Mouse (Mus musculus): ENCODE results near the gene L2hgdh. TPM values are rescaled to one million over a fixed set of nuclear protein-coding genes. Genes with fewer than 3 reads are reported as not detected.
A peak's percentile ranks its signal among the peaks of the same experiment; 100 is the strongest.

L2hgdh gene
- polyA plus RNA-seq, 1 experiment from 2014 or later, result 9.7 TPM

- 0 out of 2 replicates have a peak overlapping the region, but pooled peaks have one; percentile 15 for H3K27ac ChIP-seq
- peak; percentile 91 for ATAC-seq
- H3K9me3 ChIP-seq, result no peaks in the 10 kb centered on the region
- H3K36me3 ChIP-seq, result no peaks in the 10 kb centered on the region
- WGBS, result 16% methylated on average over 22 of the region's 22 CpGs
- peak overlapping the region; percentile 11; the same call in 1 of the 2 replicates for H3K4me3 ChIP-seq (replicated peaks)
- 0 out of 2 replicates have a peak, but pooled peaks cover 3% of the 10 kb centered on the region for H3K27me3 ChIP-seq
- H3K4me1 ChIP-seq (replicated peaks), result peaks cover 16% of the 10 kb centered on the region
- peak overlapping the region; percentile 47 for H3K4me2 ChIP-seq (replicated peaks)
- H3K9ac ChIP-seq (replicated peaks), result peak overlapping the region; percentile 52; the same call in 1 of the 2 replicates
Observed at GRCm38 (mm10) chr12:69757418-69758141, 32.9 kb upstream of the L2hgdh start.

GRCm38 (mm10) chr12:69756015-69756414 lies 31.3 kb upstream of the L2hgdh start:
- H3K4me1 ChIP-seq (replicated peaks), result peaks cover 16% of the 10 kb centered on the region
- no peaks in the 10 kb centered on the region for H3K9me3 ChIP-seq
- H3K36me3 ChIP-seq, result no peaks in the 10 kb centered on the region
- no peak overlapping the region for H3K4me2 ChIP-seq (replicated peaks)
- ATAC-seq, result no peak
- no peak overlapping the region for H3K9ac ChIP-seq (replicated peaks)
- 0 out of 2 replicates have a peak, but pooled peaks cover 3% of the 10 kb centered on the region for H3K27me3 ChIP-seq
- H3K27ac ChIP-seq, result no peak overlapping the region
- WGBS, result 75% methylated on average over 5 of the region's 5 CpGs
- no peak overlapping the region for H3K4me3 ChIP-seq (replicated peaks)

- Histone ChIP-seq H3K4me2 (replicated peaks) (no peak overlapping the region), H3K4me1 (replicated peaks) (peaks cover 15% of the 10 kb centered on the region), H3K9me3 (no peaks in the 10 kb centered on the region), H3K9ac (replicated peaks) (no peak overlapping the region), H3K27ac (no peak overlapping the region), H3K36me3 (no peaks in the 10 kb centered on the region), H3K4me3 (replicated peaks) (no peak overlapping the region), H3K27me3 (0 out of 2 replicates have a peak, but pooled peaks cover 3% of the 10 kb centered on the region)
- whole genome bisulfite sequencing, result 89% methylated on average over 5 of the region's 5 CpGs
- ATAC-seq, result no peak
Observed at GRCm38 (mm10) chr12:69753936-69754335, 29.3 kb upstream of the L2hgdh start.

GRCm38 (mm10) chr12:69751864-69752341 lies 27.2 kb upstream of the L2hgdh start:
- ATAC-seq, result no peak
- Histone ChIP-seq H3K9ac (replicated peaks) (no peak overlapping the region), H3K4me3 (replicated peaks) (no peak overlapping the region), H3K27me3 (0 out of 2 replicates have a peak, but pooled peaks cover 3% of the 10 kb centered on the region), H3K4me2 (replicated peaks) (no peak overlapping the region), H3K9me3 (no peaks in the 10 kb centered on the region), H3K36me3 (no peaks in the 10 kb centered on the region), H3K27ac (no peak overlapping the region), H3K4me1 (replicated peaks) (no peaks in the 10 kb centered on the region)
- 45% methylated on average over 10 of the region's 10 CpGs for WGBS

- Histone ChIP-seq H3K4me3 (replicated peaks) (no peak overlapping the region), H3K27ac (no peak overlapping the region), H3K27me3 (no peaks in the 10 kb centered on the region), H3K36me3 (0 out of 2 replicates have a peak, but pooled peaks cover 3% of the 10 kb centered on the region), H3K9me3 (no peaks in the 10 kb centered on the region), H3K9ac (replicated peaks) (no peak overlapping the region), H3K4me2 (replicated peaks) (no peak overlapping the region), H3K4me1 (replicated peaks) (no peaks in the 10 kb centered on the region)
- ATAC-seq, result no peak
- 90% methylated on average over 5 of the region's 5 CpGs for WGBS
Observed at GRCm38 (mm10) chr12:69744138-69744537, 19.5 kb upstream of the L2hgdh start.

- H3K4me3 ChIP-seq (replicated peaks), result no peak overlapping the region
- ATAC-seq, result no peak
Observed at GRCm38 (mm10) chr12:69741965-69742364, 17.3 kb upstream of the L2hgdh start.

GRCm38 (mm10) chr12:69733923-69734322 lies 9.2 kb upstream of the L2hgdh start:
- H3K27me3 ChIP-seq, result no peaks in the 10 kb centered on the region
- H3K9me3 ChIP-seq, result no peaks in the 10 kb centered on the region
- no peak overlapping the region for H3K9ac ChIP-seq (replicated peaks)
- no peak overlapping the region for H3K4me3 ChIP-seq (replicated peaks)
- no peak overlapping the region for H3K27ac ChIP-seq
- H3K4me1 ChIP-seq (replicated peaks), result no peaks in the 10 kb centered on the region
- WGBS, result 88% methylated on average over 3 of the region's 3 CpGs
- no peak overlapping the region for H3K4me2 ChIP-seq (replicated peaks)
- no peak for ATAC-seq
- H3K36me3 ChIP-seq, result no peaks in the 10 kb centered on the region

More at GRCm38 (mm10) chr12:69741965-69742364, 17.3 kb upstream of the L2hgdh start:
- no peaks in the 10 kb centered on the region for H3K9me3 ChIP-seq
- no peak overlapping the region for H3K27ac ChIP-seq
- 0 out of 2 replicates have a peak, but pooled peaks cover 3% of the 10 kb centered on the region for H3K36me3 ChIP-seq
- H3K4me1 ChIP-seq (replicated peaks), result no peaks in the 10 kb centered on the region
- WGBS, result 87% methylated on average over 5 of the region's 5 CpGs
- H3K27me3 ChIP-seq, result no peaks in the 10 kb centered on the region
- no peak overlapping the region for H3K9ac ChIP-seq (replicated peaks)
- no peak overlapping the region for H3K4me2 ChIP-seq (replicated peaks)

- 0 out of 2 replicates have a peak, but pooled peaks have one; percentile 30 for ATAC-seq
- Histone ChIP-seq H3K9me3 (no peaks in the 10 kb centered on the region), H3K4me3 (replicated peaks) (no peak overlapping the region), H3K27me3 (no peaks in the 10 kb centered on the region), H3K9ac (replicated peaks) (no peak overlapping the region), H3K27ac (no peak overlapping the region), H3K4me2 (replicated peaks) (no peak overlapping the region), H3K4me1 (replicated peaks) (no peaks in the 10 kb centered on the region), H3K36me3 (no peaks in the 10 kb centered on the region)
- 16% methylated on average over 2 of the region's 2 CpGs for WGBS
Observed at GRCm38 (mm10) chr12:69733518-69733917, 8.8 kb upstream of the L2hgdh start.

GRCm38 (mm10) chr12:69732221-69732620 lies 7.5 kb upstream of the L2hgdh start:
- ATAC-seq, result no peak
- Histone ChIP-seq H3K27me3 (no peaks in the 10 kb centered on the region), H3K4me2 (replicated peaks) (no peak overlapping the region), H3K4me1 (replicated peaks) (no peaks in the 10 kb centered on the region), H3K4me3 (replicated peaks) (no peak overlapping the region), H3K36me3 (no peaks in the 10 kb centered on the region), H3K9ac (replicated peaks) (no peak overlapping the region), H3K27ac (no peak overlapping the region), H3K9me3 (no peaks in the 10 kb centered on the region)
- 38% methylated on average over 5 of the region's 5 CpGs for WGBS

GRCm38 (mm10) chr12:69730306-69730705 lies 5.6 kb upstream of the L2hgdh start:
- Histone ChIP-seq H3K4me3 (replicated peaks) (no peak overlapping the region), H3K4me2 (replicated peaks) (no peak overlapping the region), H3K9ac (replicated peaks) (no peak overlapping the region), H3K27me3 (no peaks in the 10 kb centered on the region), H3K9me3 (no peaks in the 10 kb centered on the region), H3K4me1 (replicated peaks) (peaks cover 4% of the 10 kb centered on the region; the same call in 1 of the 2 replicates), H3K36me3 (no peaks in the 10 kb centered on the region), H3K27ac (no peak overlapping the region)
- no peak for ATAC-seq
- WGBS, result 84% methylated on average over 1 of the region's 1 CpGs

- 93% methylated on average over 1 of the region's 1 CpGs for WGBS
- no peak for ATAC-seq
- H3K9ac ChIP-seq (replicated peaks), result no peak overlapping the region
- no peaks in the 10 kb centered on the region for H3K27me3 ChIP-seq
- no peak overlapping the region for H3K27ac ChIP-seq
- no peak overlapping the region for H3K4me3 ChIP-seq (replicated peaks)
- H3K4me1 ChIP-seq (replicated peaks), result peaks cover 7% of the 10 kb centered on the region
- no peak overlapping the region for H3K4me2 ChIP-seq (replicated peaks)
- no peaks in the 10 kb centered on the region for H3K36me3 ChIP-seq
- H3K9me3 ChIP-seq, result no peaks in the 10 kb centered on the region
Observed at GRCm38 (mm10) chr12:69729246-69729645, 4.6 kb upstream of the L2hgdh start.

GRCm38 (mm10) chr12:69724018-69724710 lies 509 bp downstream of the L2hgdh start:
- Histone ChIP-seq H3K9me3 (peaks cover 11% of the 10 kb centered on the region; the same call in 1 of the 2 replicates), H3K27ac (no peak overlapping the region; the same call in 1 of the 2 replicates), H3K4me3 (replicated peaks) (peak overlapping the region; percentile 73), H3K4me1 (replicated peaks) (peaks cover 17% of the 10 kb centered on the region), H3K36me3 (peaks cover 14% of the 10 kb centered on the region), H3K4me2 (replicated peaks) (peak overlapping the region; percentile 93), H3K9ac (replicated peaks) (peak overlapping the region; percentile 78), H3K27me3 (no peaks in the 10 kb centered on the region)
- peak; percentile 5 for ATAC-seq
- 3% methylated on average over 24 of the region's 24 CpGs for WGBS

Data from midbrain, embryonic 13.5 days (tissue).